Mouse (Mus musculus) midbrain, embryonic 14.5 days (tissue): ENCODE measurements around the gene Abcb6. TPM values are rescaled to one million over a fixed set of nuclear protein-coding genes. Genes with fewer than 3 reads are reported as not detected.
A peak's percentile ranks its signal among the peaks of the same experiment; 100 is the strongest.

Source experiments
- ATAC-seq: fragments of 200-750 bp; cut with Nextera tagmentation; 2 replicates; pipeline ENCODE4 v1.8.0; 2017; ENCODE audit warnings: moderate number of reproducible peaks, moderate library complexity; ENCODE audit not compliant: low FRiP score, low TSS enrichment
- DNase-seq: peaks from one replicate; pipeline ENCODE4 v3.0.0-alpha.2; 2015
- H3K27ac ChIP-seq: fragments of 300-500 bp; sonication (generic); replicated peaks from 2 replicates; pipeline ENCODE4 v1.5.1; 2014; ENCODE audit warnings: mild to moderate bottlenecking, low read depth, low read length, moderate library complexity
- H3K27me3 ChIP-seq: fragments of 300-500 bp; sonication (generic); 2 replicates; pipeline ENCODE4 v1.6.1; 2014; ENCODE audit warnings: low read length, control low read depth, mixed read lengths; ENCODE audit not compliant: control insufficient read depth, insufficient read depth
- H3K36me3 ChIP-seq: fragments of 300-500 bp; sonication (generic); 2 replicates; pipeline ENCODE4 v1.6.1; 2014; ENCODE audit warnings: low read length, control low read depth; ENCODE audit not compliant: control insufficient read depth, insufficient read depth
- H3K4me1 ChIP-seq: fragments of 300-500 bp; sonication (generic); 2 replicates; pipeline ENCODE4 v1.6.1; 2014; ENCODE audit warnings: mild to moderate bottlenecking, antibody characterized with exemption, low read length, control low read depth; ENCODE audit not compliant: control insufficient read depth, insufficient read depth
- H3K4me2 ChIP-seq: fragments of 300-500 bp; sonication (generic); 2 replicates; pipeline ENCODE4 v1.6.1; 2014; ENCODE audit warnings: mild to moderate bottlenecking, low read length, moderate library complexity
- H3K4me3 ChIP-seq: fragments of 300-500 bp; sonication (generic); replicated peaks from 2 replicates; pipeline ENCODE4 v1.5.1; 2014; ENCODE audit warnings: low read depth, low read length
- H3K9ac ChIP-seq: fragments of 300-500 bp; sonication (generic); replicated peaks from 2 replicates; pipeline ENCODE4 v1.6.1; 2014; ENCODE audit warnings: mild to moderate bottlenecking, low read length, moderate library complexity
- H3K9me3 ChIP-seq: fragments of 300-500 bp; sonication (generic); 2 replicates; pipeline ENCODE4 v1.6.1; 2016; ENCODE audit warnings: low read length, control low read depth, mixed read lengths; ENCODE audit not compliant: control insufficient read depth
- WGBS: fragments of 180-500 bp; shearing (Covaris S2); extraction: QIAGEN DNeasy Blood & Tissue Kit; methylation state at CpG from one replicate; pipeline ENCODE4 v1.1.7; 2014; 5-methylcytosine and 5-hydroxymethylcytosine counted together
- polyA plus RNA-seq: library from polyadenylated mRNA; unstranded; fragments of >200 nt; fragmentation: Nextera tagmentation; extraction: Ambion mirVana; gene quantifications from 2 replicates; pipeline ENCODE4 v1.2.1, GENCODE M21; 2014

Gene Abcb6
- polyA plus RNA-seq, 1 experiment from 2014 or later: 35.5 TPM

GRCm38 (mm10) chr1:75212542-75212941 is 32.4 kb upstream of the Abcb6 start:
- H3K9me3 ChIP-seq: no peaks in the 10 kb centered on the region
- peaks cover 9% of the 10 kb centered on the region; the same call in 1 of the 2 replicates for H3K27me3 ChIP-seq
- no peak overlapping the region for H3K4me3 ChIP-seq
- peaks cover 27% of the 10 kb centered on the region for H3K4me1 ChIP-seq
- no peak overlapping the region for H3K27ac ChIP-seq
- 90% methylated on average over 4 of the region's 4 CpGs for WGBS
- peaks cover 32% of the 10 kb centered on the region for H3K36me3 ChIP-seq
- H3K4me2 ChIP-seq: no peak overlapping the region
- no peak for DNase-seq
- ATAC-seq: no peak
- no peak overlapping the region for H3K9ac ChIP-seq

- DNase-seq: no peak
- Histone ChIP-seq H3K27ac (0 out of 2 replicates have a peak overlapping the region, but pooled peaks have one; percentile 6), H3K4me1 (peaks cover 27% of the 10 kb centered on the region), H3K36me3 (peaks cover 32% of the 10 kb centered on the region), H3K9me3 (no peaks in the 10 kb centered on the region), H3K9ac (peak overlapping the region; percentile 74), H3K27me3 (no peaks in the 10 kb centered on the region), H3K4me3 (peak overlapping the region; percentile 71), H3K4me2 (peak overlapping the region; percentile 96)
- WGBS: 12% methylated on average over 17 of the region's 17 CpGs
- no peak for ATAC-seq
Measured at GRCm38 (mm10) chr1:75211141-75211708, 31.0 kb upstream of the Abcb6 start.

GRCm38 (mm10) chr1:75210136-75211087 is 30.2 kb upstream of the Abcb6 start, which contains the start of the genes Glb1l and Stk16:
Gene Glb1l, minus strand, starts transcription at chr1:75210813.
Gene Stk16, plus strand, starts transcription at chr1:75210838.
- peak; percentile 94 for ATAC-seq
- peak within 1 kb of the TSS; percentile 71 for H3K4me3 ChIP-seq
- H3K36me3 ChIP-seq: peaks cover 27% of the 10 kb centered on the region
- peaks cover 27% of the 10 kb centered on the region for H3K4me1 ChIP-seq
- no peaks in the 10 kb centered on the region for H3K27me3 ChIP-seq
- WGBS: 5% methylated on average over 42 of the region's 42 CpGs
- peak within 1 kb of the TSS; percentile 96 for H3K4me2 ChIP-seq
- 0 out of 2 replicates have a peak within 1 kb of the TSS, but pooled peaks have one; percentile 6 for H3K27ac ChIP-seq
- peak; percentile 98 for DNase-seq
- no peaks in the 10 kb centered on the region for H3K9me3 ChIP-seq
- H3K9ac ChIP-seq: peak within 1 kb of the TSS; percentile 74

- H3K4me1 ChIP-seq: peaks cover 27% of the 10 kb centered on the region
- WGBS: 12% methylated on average over 34 of the region's 34 CpGs
Measured at GRCm38 (mm10) chr1:75208967-75209678, 28.9 kb upstream of the Abcb6 start.

GRCm38 (mm10) chr1:75201236-75201635 is 21.0 kb upstream of the Abcb6 start:
- 79% methylated on average over 1 of the region's 1 CpGs for WGBS

More at GRCm38 (mm10) chr1:75208967-75209678, 28.9 kb upstream of the Abcb6 start:
- H3K9me3 ChIP-seq: no peaks in the 10 kb centered on the region
- H3K9ac ChIP-seq: peak overlapping the region; percentile 42
- H3K27me3 ChIP-seq: no peaks in the 10 kb centered on the region
- H3K4me2 ChIP-seq: peak overlapping the region; percentile 96
- H3K36me3 ChIP-seq: peaks cover 20% of the 10 kb centered on the region
- H3K4me3 ChIP-seq: peak overlapping the region; percentile 71
- no peak overlapping the region for H3K27ac ChIP-seq
- DNase-seq: peak; percentile 14
- ATAC-seq: no peak

GRCm38 (mm10) chr1:75192452-75192851 is 12.3 kb upstream of the Abcb6 start:
- no peak for DNase-seq
- Histone ChIP-seq H3K9ac (peak overlapping the region; percentile 62), H3K27me3 (no peaks in the 10 kb centered on the region), H3K27ac (peak overlapping the region; percentile 83), H3K9me3 (no peaks in the 10 kb centered on the region), H3K4me2 (peak overlapping the region; percentile 80), H3K4me3 (peak overlapping the region; percentile 71), H3K4me1 (peaks cover 19% of the 10 kb centered on the region), H3K36me3 (peaks cover 38% of the 10 kb centered on the region)
- peak; percentile 22; the same call in 1 of the 2 replicates for ATAC-seq
- under 1% methylated on average over 19 of the region's 19 CpGs for WGBS

More at GRCm38 (mm10) chr1:75201236-75201635, 21.0 kb upstream of the Abcb6 start:
- H3K27me3 ChIP-seq: no peaks in the 10 kb centered on the region
- DNase-seq (no peak), ATAC-seq (no peak)
- no peak overlapping the region for H3K4me3 ChIP-seq
- no peak overlapping the region for H3K9ac ChIP-seq
- no peak overlapping the region for H3K27ac ChIP-seq
- H3K4me1 ChIP-seq: no peaks in the 10 kb centered on the region
- no peak overlapping the region for H3K4me2 ChIP-seq
- H3K36me3 ChIP-seq: peaks cover 45% of the 10 kb centered on the region
- no peaks in the 10 kb centered on the region for H3K9me3 ChIP-seq

- peak within 1 kb of the TSS; percentile 95 for H3K27ac ChIP-seq
- H3K9me3 ChIP-seq: no peaks in the 10 kb centered on the region
- H3K4me3 ChIP-seq: peak within 1 kb of the TSS; percentile 71
- no peaks in the 10 kb centered on the region for H3K27me3 ChIP-seq
- under 1% methylated on average over 56 of the region's 56 CpGs for WGBS
- H3K36me3 ChIP-seq: peaks cover 38% of the 10 kb centered on the region
- DNase-seq (peak; percentile 97), ATAC-seq (peak; percentile 99)
- H3K4me2 ChIP-seq: peak within 1 kb of the TSS; percentile 80
- peaks cover 19% of the 10 kb centered on the region for H3K4me1 ChIP-seq
- H3K9ac ChIP-seq: peak within 1 kb of the TSS; percentile 84
Measured at GRCm38 (mm10) chr1:75191622-75192402, 11.6 kb upstream of the Abcb6 start, which contains the start of the genes Ankzf1 and Atg9a. Gene Ankzf1, plus strand, starts transcription at chr1:75192151. Gene Atg9a, minus strand, starts transcription at chr1:75192196.
